Comparison of ENCODE assay signal across 8 mouse cellular contexts in the genomic region with DNA sequence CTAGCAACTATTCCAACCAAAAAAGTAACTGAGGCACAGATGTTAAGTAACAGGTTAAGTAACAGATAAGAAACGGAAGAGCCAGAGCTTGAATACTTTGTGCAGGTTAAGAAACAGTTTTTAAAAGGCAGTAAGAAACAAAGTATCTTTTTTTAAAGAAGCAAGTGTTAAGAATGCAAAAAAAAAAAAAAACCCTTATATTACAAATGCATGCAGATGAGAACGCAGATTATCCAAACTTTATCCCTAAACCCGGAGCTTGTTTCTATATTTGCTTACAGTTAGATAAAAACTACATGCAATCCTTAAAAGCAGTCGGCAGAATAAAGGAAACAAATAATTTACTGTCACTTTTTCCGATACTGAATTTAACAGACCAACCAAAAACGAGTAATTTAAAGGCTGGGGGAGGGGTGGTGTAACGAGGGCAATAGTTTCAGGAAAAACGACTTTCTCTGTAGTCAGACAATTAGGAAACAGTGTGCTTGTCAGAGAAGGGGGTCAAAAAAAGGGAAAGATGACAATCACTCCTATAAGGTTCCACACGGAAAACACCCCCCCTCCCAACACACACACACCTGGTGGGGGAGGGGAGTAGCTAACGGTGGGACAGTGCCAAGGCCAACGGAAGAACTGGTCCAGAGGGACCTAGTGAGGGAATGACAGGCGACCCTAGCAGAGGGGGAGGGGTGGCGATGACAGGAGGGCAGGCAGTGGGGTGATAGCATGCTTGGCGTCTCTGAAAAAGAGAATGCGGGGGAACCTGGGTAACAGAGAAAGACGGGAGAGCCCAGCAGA. TPM values are rescaled to one million over a fixed set of nuclear protein-coding genes. Genes with fewer than 3 reads are reported as not detected.
A peak's percentile ranks its signal among the peaks of the same experiment; 100 is the strongest.
DNase-seq lines count a peak whose midpoint lies in the region; ATAC-seq and TF ChIP-seq lines count a peak whose summit lies in the region.

No protein-coding gene starts in this region.

- TF ChIP-seq EP300 in lung, postnatal 0 days (IDR thresholded peaks at IDR 0.05), result no peak

- no peaks in the 10 kb centered on the region; the same call in 1 of the 2 replicates for H3K9me3 ChIP-seq in forebrain, embryonic 11.5 days (ENCODE audit: control insufficient read depth, low read length)
- no peaks in the 10 kb centered on the region for H3K9me3 ChIP-seq in hindbrain, embryonic 10.5 days
- no peaks in the 10 kb centered on the region for H3K9me3 ChIP-seq in lung, postnatal 0 days (ENCODE audit: low read length)

- WGBS in forebrain, embryonic 11.5 days, result 6% methylated on average over 16 of the region's 16 CpGs
- WGBS in hindbrain, embryonic 10.5 days, result 8% methylated on average over 16 of the region's 16 CpGs
- WGBS in lung, postnatal 0 days, result 3% methylated on average over 15 of the region's 16 CpGs

- H3K4me2 ChIP-seq in forebrain, embryonic 11.5 days (ENCODE audit: low read depth, low read length, severe bottlenecking), result peak overlapping the region; percentile 83
- H3K4me2 ChIP-seq in lung, postnatal 0 days (replicated peaks; ENCODE audit: low read depth, low read length), result peak overlapping the region; percentile 88

- peak; percentile 1 for ATAC-seq in forebrain, embryonic 11.5 days (replicated peaks; ENCODE audit: low FRiP score)
- no peak for ATAC-seq in lung, postnatal 0 days

- TF ChIP-seq POLR2A in bone marrow macrophage, adult 2 months (IDR thresholded peaks at IDR 0.05; ENCODE audit: borderline replicate concordance, low read depth, low read length), result no peak

- H3K27me3 ChIP-seq in forebrain, embryonic 11.5 days (ENCODE audit: control insufficient read depth, insufficient read depth, low read length), result no peaks in the 10 kb centered on the region
- no peaks in the 10 kb centered on the region for H3K27me3 ChIP-seq in hindbrain, embryonic 10.5 days (ENCODE audit: insufficient read depth, poor library complexity, severe bottlenecking)
- H3K27me3 ChIP-seq in lung, postnatal 0 days (replicated peaks; ENCODE audit: insufficient read depth, low read length), result no peaks in the 10 kb centered on the region

- H3K27ac ChIP-seq in bone marrow macrophage, adult 2 months (ENCODE audit: insufficient read depth, low read depth, low read length), result no peak overlapping the region
- H3K27ac ChIP-seq in forebrain, embryonic 11.5 days (ENCODE audit: low read depth, low read length), result peak overlapping the region; percentile 82; the same call in 1 of the 2 replicates
- peak overlapping the region; percentile 95 for H3K27ac ChIP-seq in hindbrain, embryonic 10.5 days
- H3K27ac ChIP-seq in lung, postnatal 0 days (ENCODE audit: low read length), result peak overlapping the region; percentile 91

- H3K9ac ChIP-seq in forebrain, embryonic 11.5 days (ENCODE audit: low read length), result peak overlapping the region; percentile 81
- H3K9ac ChIP-seq in lung, postnatal 0 days (replicated peaks; ENCODE audit: low read depth), result peak overlapping the region; percentile 91

- H3K4me1 ChIP-seq in bone marrow macrophage, adult 2 months (ENCODE audit: control insufficient read depth, insufficient read depth, low read length), result peaks cover 8% of the 10 kb centered on the region
- no peaks in the 10 kb centered on the region for H3K4me1 ChIP-seq in forebrain, embryonic 11.5 days (replicated peaks; ENCODE audit: control insufficient read depth, insufficient read depth, low read length)
- peaks cover 27% of the 10 kb centered on the region for H3K4me1 ChIP-seq in hindbrain, embryonic 10.5 days (replicated peaks)
- H3K4me1 ChIP-seq in lung, postnatal 0 days (ENCODE audit: insufficient read depth, low read depth, low read length), result peaks cover 6% of the 10 kb centered on the region; the same call in 1 of the 2 replicates

- H3K36me3 ChIP-seq in forebrain, embryonic 11.5 days (ENCODE audit: control insufficient read depth, insufficient read depth, low read length), result no peaks in the 10 kb centered on the region
- H3K36me3 ChIP-seq in hindbrain, embryonic 10.5 days, result peaks cover 14% of the 10 kb centered on the region
- no peaks in the 10 kb centered on the region; the same call in 1 of the 2 replicates for H3K36me3 ChIP-seq in lung, postnatal 0 days (ENCODE audit: insufficient read depth, low read length)

- peak; percentile 51 for DNase-seq in ES-CJ7 (ENCODE audit: low read depth, low spot score)
- DNase-seq in forebrain, embryonic 11.5 days (ENCODE audit: low spot score), result peak; percentile 67
- peak; percentile 49 for DNase-seq in hindbrain, embryonic 10.5 days (ENCODE audit: low spot score)
- peak; percentile 17 for DNase-seq in layer of hippocampus, adult 9-11 months
- peak; percentile 63 for DNase-seq in lung, postnatal 0 days (ENCODE audit: low spot score)
- DNase-seq in retina, postnatal 1 day, result peak; percentile 55
- DNase-seq in urinary bladder, adult 2 months (ENCODE audit: low spot score), result peak; percentile 26

- peak overlapping the region; percentile 96 for H3K4me3 ChIP-seq in bone marrow macrophage, adult 2 months (ENCODE audit: insufficient read depth, low read length)
- peak overlapping the region; percentile 91 for H3K4me3 ChIP-seq in forebrain, embryonic 11.5 days (ENCODE audit: low read depth, low read length)
- H3K4me3 ChIP-seq in hindbrain, embryonic 10.5 days, result peak overlapping the region; percentile 94
- peak overlapping the region; percentile 95 for H3K4me3 ChIP-seq in lung, postnatal 0 days (ENCODE audit: low read depth, low read length)

- TF ChIP-seq CTCF in bone marrow macrophage, adult 2 months (IDR thresholded peaks at IDR 0.05; ENCODE audit: low read depth, low read length), result no peak
- TF ChIP-seq CTCF in lung, postnatal 0 days (IDR thresholded peaks at IDR 0.05), result no peak

RNA-seq across cellular contexts. Expression of a gene that starts 1.0 kb away (rescaled TPM):
- 7.5 and 7.9 TPM in 2 replicates for polyA plus RNA-seq in bone marrow macrophage, adult 2 months (2012; ENCODE audit: insufficient read depth, insufficient read length, missing spikeins)
- polyA plus RNA-seq in forebrain, embryonic 11.5 days (2014; fragmentation: Nextera tagmentation; extraction: Ambion mirVana), result 8.0 and 8.9 TPM in 2 replicates
- 4.9 and 5.7 TPM in 2 replicates for polyA plus RNA-seq in hindbrain, embryonic 10.5 days (2016; fragmentation: Nextera tagmentation; extraction: Ambion mirVana)
- polyA plus RNA-seq in lung, postnatal 0 days (2015; fragmentation: Nextera tagmentation; extraction: Ambion mirVana), result 3.7 and 4.1 TPM in 2 replicates
- 8.4 and 8.5 TPM in 2 replicates for polyA plus RNA-seq in urinary bladder, adult 2 months (2012; rRNA removed)

RNA-seq across cellular contexts. Expression of a gene that starts 1.3 kb away (rescaled TPM):
- polyA plus RNA-seq in bone marrow macrophage, adult 2 months (2012; ENCODE audit: insufficient read depth, insufficient read length, missing spikeins), result 76.4 and 84.7 TPM in 2 replicates
- polyA plus RNA-seq in forebrain, embryonic 11.5 days (2014; fragmentation: Nextera tagmentation; extraction: Ambion mirVana), result 125 and 132 TPM in 2 replicates
- polyA plus RNA-seq in hindbrain, embryonic 10.5 days (2016; fragmentation: Nextera tagmentation; extraction: Ambion mirVana), result 72.7 and 84.7 TPM in 2 replicates
- 45.8 and 53.6 TPM in 2 replicates for polyA plus RNA-seq in lung, postnatal 0 days (2015; fragmentation: Nextera tagmentation; extraction: Ambion mirVana)
- polyA plus RNA-seq in urinary bladder, adult 2 months (2012; rRNA removed), result 46.5 and 51.7 TPM in 2 replicates

Comparison
In these comparisons a context has a peak if more than half of its experiments do, and no peak if none do; other contexts are left out.
1. DNase-seq: peak in every context shown above with its lines; median percentile 67 in forebrain, embryonic 11.5 days; 63 in lung, postnatal 0 days; 55 in retina, postnatal 1 day; 51 in ES-CJ7; 49 in hindbrain, embryonic 10.5 days; 26 in urinary bladder, adult 2 months; 17 in layer of hippocampus, adult 9-11 months.